Mouse (Mus musculus) C2C12 (cell line): Measurements from ENCODE around the gene Mustn1.

Experiments
- CEBPB ChIP-seq: IDR thresholded peaks from one replicate; pipeline ENCODE4 v1.6.1; 2011; ENCODE audit warnings: low read depth, mild to moderate bottlenecking, control low read depth, moderate library complexity
- CTCF ChIP-seq: IDR thresholded peaks from one replicate; pipeline ENCODE4 v1.5.1; 2011; ENCODE audit not compliant: control insufficient read depth, insufficient read depth, insufficient read length
- MYOG ChIP-seq: IDR thresholded peaks from one replicate; pipeline ENCODE4 v1.6.1; 2011; ENCODE audit not compliant: control insufficient read depth, insufficient read length; ENCODE audit errors: extremely low read depth
- USF1 ChIP-seq: IDR thresholded peaks from one replicate; pipeline ENCODE4 v1.6.1; 2011; ENCODE audit warnings: low read depth, mild to moderate bottlenecking, control low read depth, moderate library complexity

GRCm38 (mm10) chr14:30861421-30862125 lies 17.4 kb upstream of the Mustn1 start:
- TF ChIP-seq CTCF (no peak), CEBPB (peak; percentile 14), MYOG (no peak), USF1 (no peak)
